Mouse (Mus musculus) erythroblast, embryonic 14.5 days (primary cell): Measurements from ENCODE around the gene Trp53. TPM values are rescaled to one million over a fixed set of nuclear protein-coding genes. Genes with fewer than 3 reads are reported as not detected.
"Not testable (repeated sequence)": the region's sequence is repeated elsewhere in the genome, so short reads cannot be mapped to it uniquely, and the experiment has no call there.

Experiments used
- H3K27me3 ChIP-seq: 2 replicates; pipeline ENCODE4 v1.6.1; 2012; ENCODE audit warnings: inconsistent platforms; ENCODE audit not compliant: control insufficient read depth
- H3K36me3 ChIP-seq: 2 replicates; pipeline ENCODE4 v1.6.1; 2012; ENCODE audit warnings: mild to moderate bottlenecking, inconsistent platforms; ENCODE audit not compliant: control insufficient read depth
- H3K4me1 ChIP-seq: 2 replicates; pipeline ENCODE4 v1.6.1; 2012; ENCODE audit warnings: inconsistent platforms; ENCODE audit not compliant: control insufficient read depth
- H3K4me3 ChIP-seq: replicated peaks from 2 replicates; pipeline ENCODE3; 2012; ENCODE audit warnings: moderate library complexity, mild to moderate bottlenecking, inconsistent platforms
- H3K9me3 ChIP-seq: 2 replicates; pipeline ENCODE4 v1.6.1; 2012; ENCODE audit warnings: low read length, inconsistent platforms, mixed read lengths; ENCODE audit not compliant: control insufficient read depth
- GATA1 ChIP-seq: IDR thresholded peaks from 2 replicates; pipeline ENCODE4 v1.6.1; 2012; ENCODE audit warnings: low read length, inconsistent platforms, mixed read lengths
- TAL1 ChIP-seq: IDR thresholded peaks from 3 replicates; pipeline ENCODE4 v1.6.1; 2012; ENCODE audit warnings: low read length, inconsistent platforms, mixed read lengths
- polyA plus RNA-seq: library from polyadenylated mRNA; stranded (reverse); fragments of >175 nt; gene quantifications from 2 replicates; pipeline ENCODE4 v1.2.3, GENCODE M21; 2012

Trp53 gene
- polyA plus RNA-seq = 4.1 and 4.3 TPM in 2 replicates

DNA sequence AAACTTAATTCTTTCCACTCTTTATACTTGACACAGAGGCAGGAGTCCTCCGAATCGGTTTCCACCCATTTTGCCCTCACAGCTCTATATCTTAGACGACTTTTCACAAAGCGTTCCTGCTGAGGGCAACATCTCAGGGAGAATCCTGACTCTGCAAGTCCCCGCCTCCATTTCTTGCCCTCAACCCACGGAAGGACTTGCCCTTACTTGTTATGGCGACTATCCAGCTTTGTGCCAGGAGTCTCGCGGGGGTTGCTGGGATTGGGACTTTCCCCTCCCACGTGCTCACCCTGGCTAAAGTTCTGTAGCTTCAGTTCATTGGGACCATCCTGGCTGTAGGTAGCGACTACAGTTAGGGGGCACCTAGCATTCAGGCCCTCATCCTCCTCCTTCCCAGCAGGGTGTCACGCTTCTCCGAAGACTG, at the start of gene Trp53, which contains the start of gene Wrap53:
Gene Trp53, plus strand, starts transcription at position 269 of the 424 bp plus-strand sequence.
Gene Wrap53, minus strand, starts transcription at position 165 of the 424 bp plus-strand sequence.
- Histone ChIP-seq H3K36me3 (peaks cover 55% of the 10 kb centered on the region), H3K4me1 (peaks cover 78% of the 10 kb centered on the region), H3K9me3 (no peaks in the 10 kb centered on the region), H3K27me3 (no peaks in the 10 kb centered on the region), H3K4me3 (peak within 1 kb of the TSS; percentile 85)
- TF ChIP-seq GATA1 (no peak), TAL1 (no peak)

DNA sequence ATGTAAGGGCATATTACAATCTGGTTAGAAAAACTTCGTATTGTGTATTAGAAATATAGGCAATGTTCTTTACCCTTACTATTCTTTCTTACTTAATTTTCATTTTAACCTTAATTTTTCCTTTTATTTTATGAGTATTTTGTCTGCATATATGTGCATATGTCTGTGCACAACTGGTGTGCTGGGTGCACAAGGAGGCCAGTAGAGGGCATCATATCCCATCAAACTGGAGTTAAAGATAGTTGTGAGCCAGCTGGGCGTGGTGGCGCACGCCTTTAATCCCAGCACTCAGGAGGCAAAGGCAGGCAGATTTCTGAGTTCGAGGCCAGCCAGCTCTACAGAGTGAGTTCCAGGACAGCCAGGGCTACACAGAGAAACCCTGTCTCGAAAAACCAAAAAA, 49.4 kb upstream of the Trp53 start:
- not testable (repeated sequence) for H3K4me1 ChIP-seq, H3K36me3 ChIP-seq, H3K4me3 ChIP-seq, H3K9me3 ChIP-seq
- peaks cover 35% of the 10 kb centered on the region for H3K27me3 ChIP-seq

DNA sequence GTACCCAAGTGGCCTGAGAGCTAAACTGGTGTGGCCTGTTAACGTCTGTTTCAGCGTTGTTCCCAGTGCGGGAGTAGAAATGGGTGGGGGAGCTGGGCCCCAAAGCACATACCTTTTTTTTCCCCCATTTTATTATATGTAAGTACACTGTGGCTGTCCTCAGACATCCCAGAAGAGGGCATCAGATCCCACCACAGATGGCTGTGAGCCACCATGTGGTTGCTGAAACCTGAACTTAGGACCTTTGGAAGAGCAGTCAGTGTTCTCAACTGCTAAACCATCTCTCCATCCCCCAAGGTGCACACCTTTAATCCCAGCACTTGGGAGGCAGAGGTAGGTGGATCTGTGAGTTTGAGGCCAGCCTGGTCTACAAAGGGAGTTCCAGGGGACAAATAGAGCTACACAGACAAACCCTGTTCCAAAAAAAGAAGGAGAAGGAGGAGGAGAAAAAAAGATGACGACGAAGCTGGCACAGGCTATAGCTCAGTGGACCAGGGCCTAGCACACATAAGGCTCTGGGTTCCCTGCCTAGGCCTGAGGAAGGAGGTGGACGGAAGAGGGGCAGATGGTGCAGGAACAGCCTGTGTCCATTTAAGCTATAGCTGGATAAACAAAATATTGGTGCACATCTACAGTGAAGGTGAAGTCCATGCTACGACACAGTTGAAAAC, 47.5 kb upstream of the Trp53 start:
- H3K4me3 ChIP-seq = no peak overlapping the region
- H3K27me3 ChIP-seq = peaks cover 17% of the 10 kb centered on the region
- no peaks in the 10 kb centered on the region for H3K36me3 ChIP-seq
- H3K4me1 ChIP-seq = no peaks in the 10 kb centered on the region
- TF ChIP-seq TAL1 (no peak), GATA1 (no peak)
- H3K9me3 ChIP-seq = no peaks in the 10 kb centered on the region

DNA sequence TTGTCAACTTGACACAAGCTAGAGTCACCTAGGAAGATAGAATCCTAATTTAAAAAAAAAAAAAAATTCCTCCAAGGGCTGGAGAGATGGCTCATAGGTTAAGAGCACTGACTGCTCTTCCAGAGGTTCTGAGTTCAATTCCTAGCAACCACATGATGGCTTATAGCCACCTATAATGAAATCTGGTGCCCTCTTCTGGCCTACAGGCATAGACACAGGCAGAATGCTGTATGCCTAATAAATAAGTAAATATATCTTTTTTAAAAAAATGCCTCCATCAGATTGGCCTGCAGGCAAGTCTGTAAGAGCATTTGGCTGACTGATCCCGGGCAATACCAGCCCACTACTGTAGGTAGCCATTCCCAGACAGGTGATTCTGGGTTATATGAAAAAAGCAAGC, 45.2 kb upstream of the Trp53 start:
- Histone ChIP-seq H3K27me3 (peaks cover 9% of the 10 kb centered on the region), H3K9me3 (no peaks in the 10 kb centered on the region), H3K4me1 (no peaks in the 10 kb centered on the region), H3K36me3 (no peaks in the 10 kb centered on the region), H3K4me3 (no peak overlapping the region)
- TF ChIP-seq TAL1 = no peak
- TF ChIP-seq GATA1 = no peak

DNA sequence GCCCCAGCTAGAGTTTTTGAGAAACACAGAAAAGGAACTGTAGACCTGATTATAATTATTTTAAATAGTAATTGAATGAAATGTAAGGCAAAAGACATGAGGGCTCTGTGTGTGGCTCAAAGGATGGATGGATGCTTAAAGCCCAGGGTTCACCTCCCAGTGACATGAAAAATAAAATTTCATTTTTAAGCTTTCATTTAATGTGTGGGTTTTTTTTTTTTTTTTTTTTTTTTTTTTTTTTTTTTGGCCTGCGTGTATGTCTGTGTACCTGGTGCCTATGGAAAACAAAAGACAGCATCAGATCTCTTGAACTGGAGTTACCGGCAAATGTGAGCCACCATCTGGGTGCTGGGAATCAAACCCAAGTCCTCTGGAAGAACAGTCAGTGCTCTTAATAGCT, 39.5 kb upstream of the Trp53 start:
- H3K4me1 ChIP-seq = no peaks in the 10 kb centered on the region

DNA sequence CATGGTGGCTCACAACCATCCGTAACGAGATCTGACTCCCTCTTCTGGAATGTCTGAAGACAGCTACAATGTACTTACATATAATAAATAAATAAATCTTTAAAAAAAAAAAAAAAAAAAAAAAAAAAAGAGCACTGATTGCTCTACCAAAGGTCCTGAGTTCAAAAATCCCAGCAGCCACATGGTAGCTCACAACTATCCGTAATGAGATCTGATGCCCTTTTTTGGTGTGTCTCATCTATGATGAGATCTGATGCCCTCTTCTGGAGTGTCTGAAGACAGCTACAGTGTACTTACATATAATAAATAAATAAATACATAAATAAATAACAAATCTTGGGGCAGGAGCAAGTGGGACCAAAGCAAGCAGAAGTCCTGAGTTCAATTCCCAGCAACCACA, 38.4 kb upstream of the Trp53 start:
- not testable (repeated sequence) for H3K9me3 ChIP-seq

More for the DNA sequence above, 39.5 kb upstream of the Trp53 start:
- H3K27me3 ChIP-seq = peaks cover 18% of the 10 kb centered on the region
- TF ChIP-seq TAL1 (no peak), GATA1 (no peak)
- H3K4me3 ChIP-seq = no peak overlapping the region
- H3K36me3 ChIP-seq = no peaks in the 10 kb centered on the region
- no peaks in the 10 kb centered on the region for H3K9me3 ChIP-seq

DNA sequence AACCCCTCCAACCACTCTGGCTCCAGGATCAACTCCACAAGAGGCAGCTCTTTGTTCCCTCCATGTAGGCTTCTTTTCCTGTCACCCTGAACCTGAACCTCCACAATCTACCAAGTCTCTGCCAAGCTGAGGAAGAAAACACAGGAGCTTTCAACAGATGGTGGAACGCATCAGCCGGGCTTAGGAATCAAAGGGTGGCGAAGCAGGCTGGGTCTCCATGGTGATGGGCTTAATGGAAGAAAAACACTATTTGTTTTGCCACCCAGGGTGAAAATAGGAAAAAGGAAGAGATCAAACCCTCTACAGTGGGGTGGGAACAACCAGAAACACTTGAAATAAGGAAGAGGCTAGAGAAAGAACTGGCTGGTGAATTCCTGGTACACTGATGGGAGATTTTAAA, 36.6 kb upstream of the Trp53 start:
- peaks cover 44% of the 10 kb centered on the region for H3K27me3 ChIP-seq
- no peaks in the 10 kb centered on the region for H3K9me3 ChIP-seq
- no peaks in the 10 kb centered on the region for H3K36me3 ChIP-seq
- H3K4me3 ChIP-seq = no peak overlapping the region
- TF ChIP-seq TAL1 = no peak
- TF ChIP-seq GATA1 = no peak
- H3K4me1 ChIP-seq = peaks cover 19% of the 10 kb centered on the region

More for the DNA sequence above, 38.4 kb upstream of the Trp53 start:
- not testable (repeated sequence) for H3K4me1 ChIP-seq, H3K36me3 ChIP-seq, H3K4me3 ChIP-seq
- peaks cover 28% of the 10 kb centered on the region for H3K27me3 ChIP-seq

DNA sequence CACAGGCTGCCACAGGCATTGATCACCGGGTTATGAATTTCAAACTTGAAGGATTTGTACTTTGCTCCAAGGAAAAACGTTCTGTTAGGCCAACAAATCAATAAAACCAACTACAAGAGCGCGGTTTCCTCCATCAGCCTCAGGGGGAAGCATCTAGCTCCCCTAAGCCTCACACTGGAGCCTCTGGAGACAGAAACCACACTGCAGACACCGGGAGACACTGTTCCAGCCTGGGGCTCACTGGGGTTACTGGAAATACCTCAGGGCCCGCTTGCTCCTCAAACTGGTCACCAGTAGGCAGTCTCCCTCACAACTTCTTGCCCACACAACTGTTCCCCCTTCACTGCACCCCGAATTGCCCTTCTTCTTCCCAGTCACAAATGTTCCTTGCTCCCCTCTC, 34.2 kb upstream of the Trp53 start:
- no peaks in the 10 kb centered on the region for H3K9me3 ChIP-seq
- no peaks in the 10 kb centered on the region for H3K36me3 ChIP-seq
- H3K27me3 ChIP-seq = peaks cover 57% of the 10 kb centered on the region
- H3K4me3 ChIP-seq = no peak overlapping the region
- TF ChIP-seq TAL1 (no peak), GATA1 (no peak)
- H3K4me1 ChIP-seq = peaks cover 19% of the 10 kb centered on the region

DNA sequence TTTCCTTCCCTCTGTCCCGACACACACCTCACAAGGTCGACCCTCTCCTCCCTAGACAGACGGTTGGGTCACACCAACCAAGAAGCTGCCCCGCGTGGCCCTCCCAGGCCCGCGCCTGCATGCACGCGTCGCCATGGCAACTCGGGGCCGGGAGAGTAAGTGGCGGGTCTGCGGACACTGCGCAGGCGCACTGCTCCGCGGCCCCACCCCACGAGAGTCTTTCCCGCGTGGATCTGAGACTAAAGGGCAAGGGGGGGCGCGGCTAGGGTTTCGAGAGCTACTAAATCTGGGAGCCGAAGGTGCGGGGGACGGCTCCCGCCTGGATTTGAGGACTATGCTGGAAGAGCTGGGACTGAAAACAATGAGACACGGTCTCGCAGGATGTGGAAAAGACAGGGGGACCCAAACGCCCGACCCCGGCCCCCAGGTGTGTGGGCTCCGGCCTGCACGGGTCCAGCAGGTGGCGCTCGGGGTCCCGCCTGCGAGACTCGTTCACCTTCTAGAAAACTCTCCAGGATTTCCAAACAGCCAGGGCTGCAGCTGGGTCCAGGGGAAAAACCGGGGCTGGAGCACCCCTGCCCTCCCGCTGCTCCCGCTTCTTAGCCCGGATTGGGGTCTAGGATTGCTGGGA, 33.6 kb upstream of the Trp53 start:
- Histone ChIP-seq H3K4me1 (peaks cover 19% of the 10 kb centered on the region), H3K27me3 (peaks cover 61% of the 10 kb centered on the region), H3K4me3 (peak overlapping the region; percentile 47), H3K36me3 (no peaks in the 10 kb centered on the region), H3K9me3 (no peaks in the 10 kb centered on the region)
- no peak for TF ChIP-seq GATA1
- TF ChIP-seq TAL1 = no peak
